Mouse (Mus musculus) layer of hippocampus, adult 2 months (tissue): Measurements from ENCODE around the gene Ffar3. TPM values are rescaled to one million over a fixed set of nuclear protein-coding genes. Genes with fewer than 3 reads are reported as not detected.
A peak's percentile ranks its signal among the peaks of the same experiment; 100 is the strongest.
"Not testable (repeated sequence)": the region's sequence is repeated elsewhere in the genome, so short reads cannot be mapped to it uniquely, and the experiment has no call there.

Source experiments
- DNase-seq, 2 experiments: peaks; one replicate each; pipeline ENCODE4 v3.0.0; 2022; ENCODE audit warnings: low spot score in 2 of 2
- H3K27ac ChIP-seq: fragments of 200-600 bp; 2 replicates; pipeline ENCODE4 v1.8.1; 2022
- H3K4me3 ChIP-seq: fragments of 200-600 bp; 2 replicates; pipeline ENCODE4 v1.8.1; 2022; ENCODE audit warnings: mild to moderate bottlenecking
- CTCF ChIP-seq: fragments of 200-600 bp; conservative IDR thresholded peaks from 2 replicates; pipeline ENCODE4 v1.8.1; 2022; ENCODE audit warnings: antibody characterized with exemption, mild to moderate bottlenecking, moderate library complexity
- total RNA-seq, 2 experiments: library from RNA; stranded (reverse); gene quantifications; 2 replicates each; pipeline ENCODE4 v1.2.3; 2021

Gene Ffar3
- total RNA-seq, 2 experiments from 2014 or later = not detected

DNA sequence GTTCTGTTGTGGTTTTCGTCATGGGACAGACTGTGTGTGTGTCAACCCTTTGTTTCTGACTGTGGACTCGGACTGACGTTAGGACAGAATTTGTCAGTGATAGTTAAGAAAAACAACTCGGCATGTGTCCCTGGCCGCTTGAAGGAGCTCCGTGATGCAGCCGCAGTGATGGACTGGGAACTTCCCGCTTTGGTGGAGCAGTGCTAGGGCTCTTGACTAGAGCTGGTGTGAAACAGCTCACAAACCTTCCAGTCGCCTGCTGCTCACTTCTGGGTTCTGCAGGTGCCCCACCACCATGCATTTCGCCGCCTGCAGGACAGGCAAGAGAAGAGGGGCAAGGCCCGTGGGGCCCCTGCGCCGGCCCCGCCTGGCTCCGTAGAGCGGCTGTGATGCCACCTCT lies 23.7 kb downstream of the Ffar3 start:
- Histone ChIP-seq H3K27ac (no peak overlapping the region), H3K4me3 (no peak overlapping the region)
- no peak for TF ChIP-seq CTCF
- no peak for DNase-seq

DNA sequence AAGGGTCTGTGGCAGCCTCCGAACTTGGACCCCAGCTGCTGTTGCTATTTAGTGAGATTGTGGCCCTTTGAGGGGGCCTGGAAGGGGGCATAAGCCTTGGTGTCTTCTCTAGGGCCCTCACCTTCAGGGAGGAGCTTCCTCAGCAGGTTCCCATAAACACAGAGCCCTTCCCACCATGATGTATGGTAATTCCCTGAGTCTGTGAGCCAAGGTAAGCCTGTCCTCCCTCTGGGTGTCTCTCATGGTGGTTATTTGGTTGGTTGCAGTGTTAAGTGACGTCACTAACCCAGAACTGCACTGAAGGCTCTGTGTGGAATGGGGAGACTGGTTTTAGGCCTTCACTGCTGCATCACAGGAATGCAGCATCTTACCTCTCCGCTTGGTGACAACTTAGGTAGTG lies 26.6 kb downstream of the Ffar3 start:
- Histone ChIP-seq H3K4me3 (no peak overlapping the region), H3K27ac (no peak overlapping the region)
- no peak for TF ChIP-seq CTCF
- DNase-seq = no peak

DNA sequence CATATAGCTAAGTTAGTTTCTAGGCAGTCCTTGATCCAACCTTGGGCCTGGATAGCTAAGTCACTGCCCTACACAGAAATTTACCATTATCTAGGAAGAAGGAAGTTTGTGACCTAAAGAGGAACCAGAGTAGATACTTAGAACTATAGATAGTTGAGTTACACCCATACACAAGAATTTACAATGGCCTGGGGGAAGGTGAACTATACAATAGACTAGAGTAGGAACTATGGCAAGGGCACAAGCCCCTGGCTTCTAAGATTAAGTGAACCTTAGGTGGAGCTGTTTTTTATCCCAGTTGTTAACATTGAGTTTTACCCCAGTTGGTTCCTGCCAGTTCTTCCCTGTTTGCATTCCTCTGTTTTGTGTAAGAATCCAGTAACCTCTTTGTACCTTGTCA lies 27.1 kb downstream of the Ffar3 start:
- H3K4me3 ChIP-seq, DNase-seq, H3K27ac ChIP-seq: not testable (repeated sequence)

DNA sequence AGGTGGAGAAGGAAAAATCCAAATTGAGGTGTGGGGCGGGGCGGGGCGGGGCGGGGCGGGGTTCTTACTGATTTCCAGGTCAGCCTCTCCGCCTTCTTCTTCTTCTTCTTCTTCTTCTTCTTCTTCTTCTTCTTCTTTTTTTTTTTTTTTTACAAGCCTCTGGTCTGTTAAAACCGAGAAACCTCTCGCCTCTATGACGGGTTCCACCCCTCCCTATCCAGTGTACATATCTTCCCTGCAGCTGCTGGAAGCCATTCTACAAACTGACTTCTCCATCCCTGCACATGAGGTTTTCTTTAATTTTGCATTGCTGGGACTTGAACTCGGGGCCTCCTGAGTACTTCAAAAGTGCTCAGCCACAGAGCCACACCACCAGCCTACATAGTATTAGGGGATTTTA lies 29.3 kb downstream of the Ffar3 start:
- H3K4me3 ChIP-seq = no peak overlapping the region
- DNase-seq = no peak
- no peak for TF ChIP-seq CTCF
- H3K27ac ChIP-seq = no peak overlapping the region

DNA sequence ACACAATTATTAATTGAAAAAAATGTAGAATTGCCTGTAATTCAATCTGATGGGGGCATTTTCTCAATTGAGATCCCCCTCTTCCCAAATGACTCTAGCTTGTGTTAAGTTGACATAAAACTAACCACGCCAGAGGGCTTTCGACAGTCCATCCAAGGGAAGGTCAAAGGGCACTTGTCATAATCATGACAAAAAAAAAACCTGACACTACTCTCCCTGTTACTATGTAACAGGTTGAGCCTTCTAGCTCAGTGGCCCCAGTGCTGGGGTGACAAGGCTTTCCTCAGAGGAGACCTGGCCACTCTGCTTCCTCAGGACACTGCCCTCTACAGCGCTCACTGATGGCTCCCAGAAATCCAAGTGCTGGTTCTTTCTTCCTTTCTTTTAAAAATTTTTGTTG lies 31.7 kb downstream of the Ffar3 start:
- Histone ChIP-seq H3K4me3 (no peak overlapping the region), H3K27ac (no peak overlapping the region)
- DNase-seq = no peak
- TF ChIP-seq CTCF = no peak

DNA sequence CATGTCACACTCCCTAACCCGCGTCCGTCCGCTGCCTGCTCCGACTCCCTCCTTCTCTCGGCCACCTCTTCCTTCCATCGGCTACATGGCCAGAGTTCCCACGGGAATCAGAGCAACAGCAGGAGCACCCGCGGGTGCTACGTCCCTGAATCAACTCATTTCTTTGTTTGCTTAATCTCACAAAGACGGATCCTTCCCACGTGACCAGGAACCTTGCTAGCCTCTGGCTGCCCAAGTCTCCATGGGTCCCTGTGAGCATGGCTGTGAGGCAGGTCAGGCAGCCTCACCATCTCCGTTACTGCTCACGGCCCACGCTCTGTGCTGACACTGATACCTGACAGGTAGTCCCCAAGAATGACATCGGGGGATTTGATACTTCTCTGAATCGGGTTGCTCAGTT lies 32.3 kb downstream of the Ffar3 start, which contains the start of gene Ffar2:
Gene Ffar2 (minus strand): TSS at position 101 of the 400 bp plus-strand sequence.
- no peak for TF ChIP-seq CTCF
- Histone ChIP-seq H3K27ac (no peak within 1 kb of the TSS), H3K4me3 (no peak within 1 kb of the TSS)
- no peak for DNase-seq

DNA sequence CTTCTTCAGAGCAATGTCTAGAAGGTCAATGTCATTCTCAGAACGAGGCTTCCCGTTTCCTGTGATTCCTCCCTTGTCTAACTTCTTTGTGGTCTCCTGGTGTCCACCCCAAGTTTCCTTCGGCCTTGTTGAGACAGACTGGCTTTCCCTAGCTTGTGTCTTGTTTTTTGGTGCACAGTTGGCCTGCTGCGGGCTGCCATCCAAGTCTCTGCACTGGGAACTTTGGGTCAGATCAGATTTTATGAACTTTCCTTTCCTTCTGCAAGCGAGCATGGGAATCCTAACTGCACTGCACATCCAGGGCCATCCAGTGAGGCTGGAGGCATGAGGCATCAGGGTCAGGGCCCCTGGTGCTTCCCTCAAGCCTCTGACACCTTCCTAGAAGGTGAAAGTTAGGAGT lies 34.4 kb downstream of the Ffar3 start:
- no peak for DNase-seq
- no peak for TF ChIP-seq CTCF
- no peak overlapping the region for H3K27ac ChIP-seq
- H3K4me3 ChIP-seq = no peak overlapping the region

DNA sequence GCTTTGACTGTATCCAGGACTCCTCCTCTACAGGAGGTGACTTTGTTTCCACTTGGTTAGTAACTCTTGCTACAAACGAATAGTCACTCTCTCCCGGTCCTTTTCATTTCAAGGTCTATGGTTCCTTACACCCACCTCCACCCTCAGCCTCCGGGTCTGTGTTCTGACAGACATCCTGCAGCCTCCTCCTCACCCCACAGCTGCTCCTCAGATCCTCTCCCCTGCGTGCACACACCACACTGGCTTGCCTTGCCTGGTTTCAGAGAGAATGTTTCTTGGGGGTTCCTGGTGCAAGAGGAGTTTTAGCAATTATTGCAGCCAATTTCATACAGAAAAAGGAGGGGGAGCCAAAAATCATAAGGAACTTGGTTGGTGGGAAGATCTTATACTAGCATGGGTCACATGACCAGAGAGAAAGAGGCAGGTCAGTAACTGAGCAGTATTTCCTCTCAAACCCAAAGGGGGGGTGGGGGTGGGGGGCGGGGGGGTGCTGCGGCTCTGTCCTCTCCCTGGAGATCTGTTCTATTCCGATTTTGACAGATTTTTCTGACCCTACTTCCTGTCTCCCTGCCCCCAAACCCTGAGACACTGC lies 35.0 kb downstream of the Ffar3 start:
- no peak for DNase-seq
- no peak for TF ChIP-seq CTCF
- no peak overlapping the region for H3K27ac ChIP-seq
- no peak overlapping the region for H3K4me3 ChIP-seq

DNA sequence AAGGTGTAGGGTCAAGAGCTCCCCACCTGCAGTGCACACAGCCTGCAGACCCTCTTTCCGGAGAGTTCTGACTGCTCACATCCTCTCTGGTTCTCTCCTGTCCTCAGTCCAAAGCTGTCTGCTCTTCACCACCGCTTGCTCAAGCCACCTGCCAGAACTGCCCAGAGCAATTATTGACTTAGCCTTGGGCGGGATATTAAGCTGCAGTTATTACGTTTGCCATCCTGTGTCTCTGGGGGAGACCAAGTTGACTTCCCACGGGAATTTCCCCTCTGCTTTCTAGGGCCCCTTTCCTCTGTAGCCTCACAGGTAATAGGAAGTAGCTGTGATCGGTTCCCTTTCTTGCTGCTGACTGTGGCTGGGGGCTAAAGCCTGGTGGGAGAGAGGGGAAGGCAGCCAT lies 35.8 kb downstream of the Ffar3 start:
- Histone ChIP-seq H3K27ac (no peak overlapping the region), H3K4me3 (no peak overlapping the region)
- no peak for TF ChIP-seq CTCF
- no peak for DNase-seq

DNA sequence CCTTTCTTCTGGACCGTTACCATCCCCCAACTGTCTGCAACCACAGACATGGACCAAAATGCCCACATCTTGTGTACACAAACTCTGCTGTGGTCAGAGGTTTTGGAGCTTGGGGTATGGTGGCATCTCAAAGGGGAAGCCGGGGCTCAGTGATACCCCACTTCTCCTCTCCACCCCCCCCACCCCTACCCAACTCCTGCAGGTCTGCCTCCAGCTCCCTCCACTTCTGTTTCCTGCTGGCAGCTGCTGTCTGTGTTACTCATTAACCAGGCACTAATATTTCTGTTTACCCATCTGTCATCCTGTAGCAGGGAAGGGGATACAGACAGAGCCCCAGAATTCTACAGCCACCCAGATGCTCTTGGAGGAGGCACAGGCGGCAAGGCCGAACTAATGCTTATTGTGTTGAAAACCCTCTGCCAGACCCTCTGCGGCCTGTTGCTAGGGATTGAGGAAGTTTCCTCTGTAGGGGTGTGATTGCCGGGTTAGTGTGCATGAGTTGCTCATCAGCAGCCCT lies 43.6 kb downstream of the Ffar3 start:
- peak in 1 of 2 experiments; percentile 18 for DNase-seq
- TF ChIP-seq CTCF = no peak
- Histone ChIP-seq H3K4me3 (no peak overlapping the region), H3K27ac (no peak overlapping the region)

DNA sequence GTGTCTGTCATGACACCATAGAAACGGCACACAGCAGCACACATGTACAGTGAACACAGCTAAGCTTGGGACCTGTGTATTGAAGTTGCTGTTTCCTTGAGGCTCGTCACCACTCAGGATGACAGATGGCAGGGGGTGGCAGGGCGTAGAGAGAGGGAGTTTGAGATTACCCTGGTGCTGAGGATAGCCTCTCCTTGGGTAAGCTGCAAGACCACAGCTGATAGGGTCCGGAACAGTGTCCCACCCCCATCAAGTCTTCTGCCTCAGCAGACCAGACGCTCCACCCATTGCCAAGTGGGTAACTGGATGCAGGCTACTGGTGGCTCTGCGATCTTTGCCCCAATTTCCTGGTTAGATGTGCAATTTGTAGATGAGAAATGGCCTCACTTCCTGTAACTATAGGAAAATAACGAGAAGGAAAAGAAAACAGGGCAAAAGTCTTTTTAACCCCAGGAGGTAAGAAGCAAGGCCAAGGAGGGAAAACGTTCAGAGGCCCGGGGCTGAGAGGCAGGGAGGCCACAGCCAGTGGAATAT lies 44.2 kb downstream of the Ffar3 start:
- DNase-seq = peak in 1 of 2 experiments; percentile 12
- no peak overlapping the region for H3K27ac ChIP-seq
- TF ChIP-seq CTCF = no peak
- H3K4me3 ChIP-seq = no peak overlapping the region

DNA sequence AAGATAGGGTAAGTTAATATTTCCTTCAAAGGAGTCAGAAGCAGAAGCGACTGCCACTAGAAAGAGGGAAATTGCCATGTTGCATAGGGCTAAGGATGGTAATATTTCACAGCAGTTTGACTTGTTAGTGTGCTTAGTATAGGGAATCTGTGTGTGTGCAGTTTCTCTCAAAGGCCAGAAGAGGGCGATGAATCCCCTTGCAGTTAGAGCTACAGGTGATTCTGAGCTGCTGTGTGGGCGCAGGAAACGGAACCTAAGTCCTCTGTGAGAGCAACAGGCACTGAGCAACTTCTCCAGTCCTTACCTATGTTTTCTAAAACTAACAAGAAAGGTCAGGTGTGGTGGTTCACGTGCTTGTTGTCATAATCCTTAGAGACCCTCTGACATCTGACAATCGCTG lies 45.7 kb downstream of the Ffar3 start:
- H3K4me3 ChIP-seq = no peak overlapping the region
- H3K27ac ChIP-seq = no peak overlapping the region
- peak; percentile 58 for TF ChIP-seq CTCF
- no peak for DNase-seq

DNA sequence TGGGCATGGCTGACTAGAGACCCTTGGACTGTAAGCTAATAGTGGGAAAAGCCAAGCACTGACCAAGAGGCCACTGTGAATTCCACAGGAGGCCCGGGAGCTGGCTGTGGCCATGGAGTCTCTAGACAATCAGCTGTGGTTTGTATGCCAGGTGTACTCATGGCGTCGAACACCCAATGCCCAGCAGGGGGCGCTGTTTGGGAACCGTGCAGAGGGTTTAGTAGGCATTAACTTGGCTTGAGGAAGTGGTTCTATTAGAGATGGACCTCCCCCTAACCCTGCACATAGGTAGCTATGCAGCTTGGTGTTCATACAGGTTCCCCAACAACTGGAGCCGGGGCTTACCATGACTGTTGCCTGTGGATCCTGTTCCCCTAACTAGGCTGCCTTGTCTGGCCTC lies 50.1 kb downstream of the Ffar3 start:
- Histone ChIP-seq H3K4me3 (no peak overlapping the region), H3K27ac (no peak overlapping the region)
- TF ChIP-seq CTCF = peak; percentile 67
- no peak for DNase-seq

Other genes starting within 250 kb of the Ffar3 start
- gene Upk1a, start 243.3 kb downstream of the Ffar3 start, total RNA-seq = under 1 TPM in 1 of 2 experiments, not detected in 1; 0.69 TPM
- gene Cox6b1, start 230.0 kb downstream of the Ffar3 start, total RNA-seq = 100 to 1,000 TPM; 552 to 568 TPM
- gene Etv2, start 220.3 kb downstream of the Ffar3 start, total RNA-seq = not detected
- 10 to 100 TPM; 69.5 to 72.6 TPM for gene Rbm42, start 205.9 kb downstream of the Ffar3 start, total RNA-seq
- gene Haus5, start 191.2 kb downstream of the Ffar3 start, total RNA-seq = 1 to 10 TPM; 6.6 to 6.8 TPM
- not detected for gene Pmis2, start 184.6 kb downstream of the Ffar3 start, total RNA-seq
- gene 2200002J24Rik, start 157.3 kb downstream of the Ffar3 start, total RNA-seq = not detected
- under 1 TPM; 0.38 to 0.47 TPM for gene Atp4a, start 144.0 kb downstream of the Ffar3 start, total RNA-seq
- gene Tmem147, start 126.6 kb downstream of the Ffar3 start, total RNA-seq = 100 to 1,000 TPM; 108 to 112 TPM
- not detected for gene Gapdhs, start 112.5 kb downstream of the Ffar3 start, total RNA-seq
- 1 to 10 TPM; 4.9 to 6.1 TPM for gene Sbsn, start 104.7 kb downstream of the Ffar3 start, total RNA-seq
- under 1 TPM; 0.56 to 1.00 TPM for gene Dmkn, start 92.4 kb downstream of the Ffar3 start, total RNA-seq
- gene Krtdap, start 68.3 kb downstream of the Ffar3 start, total RNA-seq = not detected
- not detected for gene Ffar2, start 32.4 kb downstream of the Ffar3 start, total RNA-seq
- gene Ffar1, start 5.4 kb upstream of the Ffar3 start, total RNA-seq = not detected
- not detected for gene Cd22, start 24.2 kb upstream of the Ffar3 start, total RNA-seq
- 100 to 1,000 TPM; 135 to 145 TPM for gene Mag, start 58.7 kb upstream of the Ffar3 start, total RNA-seq
- gene Hamp2, start 68.5 kb upstream of the Ffar3 start, total RNA-seq = not detected
- not detected for gene Hamp, start 87.9 kb upstream of the Ffar3 start, total RNA-seq
- 100 to 1,000 TPM; 134 to 137 TPM for gene Usf2, start 100.6 kb upstream of the Ffar3 start, total RNA-seq
- 1 to 10 TPM; 7.5 to 8.6 TPM for gene Lsr, start 117.3 kb upstream of the Ffar3 start, total RNA-seq
- gene Fam187b, start 117.6 kb upstream of the Ffar3 start, total RNA-seq = not detected
- gene Fxyd5, start 186.3 kb upstream of the Ffar3 start, total RNA-seq = 10 to 100 TPM; 17.3 to 26.9 TPM
- 100 to 1,000 TPM; 117 to 121 TPM for gene Fxyd7, start 195.3 kb upstream of the Ffar3 start, total RNA-seq
- 100 to 1,000 TPM in 1 of 2 experiments, 10 to 100 TPM in 1; 90.9 to 114 TPM for gene Fxyd1, start 201.0 kb upstream of the Ffar3 start, total RNA-seq
- gene Lgi4, start 203.2 kb upstream of the Ffar3 start, total RNA-seq = 10 to 100 TPM; 37.9 to 41.9 TPM
- 1 to 10 TPM in 1 of 2 experiments, not detected in 1; 1.7 TPM for gene Fxyd3, start 220.5 kb upstream of the Ffar3 start, total RNA-seq